Mouse (Mus musculus) heart, postnatal 0 days (tissue): ENCODE results near the gene Gm21985.

Source experiments
- CTCF ChIP-seq: IDR thresholded peaks from 2 replicates; pipeline ENCODE4 v1.5.1; 2016; ENCODE audit warnings: antibody characterized with exemption, control low read depth, low read depth
- EP300 ChIP-seq: IDR thresholded peaks from 2 replicates; pipeline ENCODE4 v1.6.1; 2016; ENCODE audit warnings: antibody characterized with exemption, low read depth

DNA sequence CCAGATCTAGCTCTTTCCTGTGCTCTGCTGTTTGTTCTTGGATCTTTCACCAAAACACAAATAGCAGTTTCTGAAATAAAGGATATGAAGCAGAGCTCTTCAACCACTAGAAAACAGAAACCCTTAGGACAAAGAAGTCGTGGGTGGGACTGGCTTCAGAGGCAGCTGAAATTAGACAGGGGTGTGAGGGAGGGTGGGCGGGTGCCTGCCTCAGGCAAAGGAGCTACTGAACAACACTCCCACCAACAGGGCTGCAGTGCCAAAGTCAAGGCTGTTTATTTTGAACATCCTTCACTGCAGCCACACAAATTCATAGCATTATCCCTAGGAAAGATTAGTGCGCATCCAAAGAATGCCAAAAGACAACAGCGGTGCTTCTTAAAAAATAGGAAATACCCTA is 41.8 kb upstream of the Gm21985 start:
- TF ChIP-seq CTCF (no peak), EP300 (no peak)
